Mouse (Mus musculus): ENCODE results near the gene Gm10392.
A peak's percentile ranks its signal among the peaks of the same experiment; 100 is the strongest.

Gm10392 gene

GRCm38 (mm10) chr11:77508068-77509021 is 10.7 kb downstream of the Gm10392 start:
- peak; percentile 86 to 87 for DNase-seq (ENCODE audit: low read depth in 2 of 2, low spot score in 2 of 2)

GRCm38 (mm10) chr11:77507426-77507825 is 11.6 kb downstream of the Gm10392 start:
- no peak for DNase-seq (ENCODE audit: low read depth in 2 of 2, low spot score in 2 of 2)

GRCm38 (mm10) chr11:77506941-77507340 is 12.1 kb downstream of the Gm10392 start:
- DNase-seq (ENCODE audit: low read depth in 2 of 2, low spot score in 2 of 2): no peak

- no peak for DNase-seq (ENCODE audit: low read depth in 2 of 2, low spot score in 2 of 2)
These were observed 12.7 kb downstream of the Gm10392 start for GRCm38 (mm10) chr11:77506273-77506672.

GRCm38 (mm10) chr11:77505291-77505980 is 13.6 kb downstream of the Gm10392 start:
- DNase-seq (ENCODE audit: low read depth in 2 of 2, low spot score in 2 of 2): no peak

DNA sequence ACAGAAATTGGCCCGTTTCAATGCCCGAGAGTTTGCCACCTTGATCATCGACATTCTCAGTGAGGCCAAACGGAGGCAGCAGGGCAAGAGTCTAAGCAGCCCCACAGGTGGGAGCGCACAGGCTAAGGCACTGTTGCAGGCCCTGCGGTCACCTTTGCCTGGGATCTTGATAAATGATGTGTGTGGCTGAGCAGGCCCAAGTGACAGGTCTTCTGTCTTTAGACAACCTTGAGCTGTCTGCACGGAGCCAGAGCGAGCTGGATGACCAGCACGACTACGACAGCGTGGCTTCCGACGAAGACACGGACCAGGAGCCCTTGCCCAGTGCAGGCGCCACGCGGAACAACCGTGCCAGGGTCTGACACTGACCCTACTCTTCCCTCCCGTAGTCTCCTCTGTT is 14.6 kb downstream of the Gm10392 start:
- DNase-seq (ENCODE audit: low read depth in 2 of 2, low spot score in 2 of 2): no peak

GRCm38 (mm10) chr11:77503511-77503910 is 15.5 kb downstream of the Gm10392 start:
- DNase-seq (ENCODE audit: low read depth in 2 of 2, low spot score in 2 of 2): no peak

DNA sequence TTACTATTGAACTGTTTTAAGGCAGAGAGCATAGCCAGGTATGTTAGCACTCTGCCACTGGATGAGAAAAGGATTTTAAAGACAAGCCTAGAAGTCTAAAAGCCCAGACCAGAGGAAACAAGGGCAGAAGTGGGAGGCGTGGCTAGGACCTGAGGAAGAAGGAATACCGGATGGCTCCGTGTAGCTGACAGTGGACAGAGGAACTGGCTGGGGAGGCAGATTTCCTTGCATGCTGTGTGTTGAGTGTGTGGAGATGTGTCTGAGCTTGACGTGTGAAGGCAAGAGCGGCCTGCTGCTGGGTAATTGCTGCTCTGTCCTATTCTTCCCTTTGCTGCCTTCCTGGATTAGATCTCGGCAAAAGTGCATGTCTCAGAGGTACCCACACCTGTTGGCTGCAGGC is 16.5 kb downstream of the Gm10392 start:
- no peak for DNase-seq (ENCODE audit: low read depth in 2 of 2, low spot score in 2 of 2)

GRCm38 (mm10) chr11:77501971-77502370 is 17.0 kb downstream of the Gm10392 start:
- no peak for DNase-seq (ENCODE audit: low read depth in 2 of 2, low spot score in 2 of 2)

DNA sequence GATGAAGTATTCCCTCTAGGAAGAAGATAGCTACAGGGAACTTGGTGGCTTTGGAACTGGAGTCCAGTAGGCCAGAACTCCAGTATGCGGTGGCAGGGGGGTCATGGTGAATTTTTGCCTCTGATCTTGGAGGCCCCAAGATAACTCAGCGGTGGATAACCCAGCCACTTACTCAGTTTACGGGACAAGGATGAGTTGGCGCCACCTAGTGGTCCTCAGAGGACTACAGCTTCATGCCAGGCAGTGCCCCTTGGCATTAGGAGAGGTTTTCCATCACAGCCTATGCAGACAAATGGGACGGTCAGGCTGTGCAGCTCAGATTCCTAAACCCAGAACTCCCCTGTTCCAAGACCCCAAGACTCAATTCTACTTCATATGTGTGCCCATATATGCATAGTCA is 17.6 kb downstream of the Gm10392 start:
- DNase-seq (ENCODE audit: low read depth in 2 of 2, low spot score in 2 of 2): peak; percentile 66 to 74

- DNase-seq (ENCODE audit: low read depth in 2 of 2, low spot score in 2 of 2): no peak
These were observed 18.4 kb downstream of the Gm10392 start for GRCm38 (mm10) chr11:77500361-77501325.

- DNase-seq (ENCODE audit: low read depth in 2 of 2, low spot score in 2 of 2): no peak
These were observed 19.6 kb downstream of the Gm10392 start for GRCm38 (mm10) chr11:77499354-77499753.

DNA sequence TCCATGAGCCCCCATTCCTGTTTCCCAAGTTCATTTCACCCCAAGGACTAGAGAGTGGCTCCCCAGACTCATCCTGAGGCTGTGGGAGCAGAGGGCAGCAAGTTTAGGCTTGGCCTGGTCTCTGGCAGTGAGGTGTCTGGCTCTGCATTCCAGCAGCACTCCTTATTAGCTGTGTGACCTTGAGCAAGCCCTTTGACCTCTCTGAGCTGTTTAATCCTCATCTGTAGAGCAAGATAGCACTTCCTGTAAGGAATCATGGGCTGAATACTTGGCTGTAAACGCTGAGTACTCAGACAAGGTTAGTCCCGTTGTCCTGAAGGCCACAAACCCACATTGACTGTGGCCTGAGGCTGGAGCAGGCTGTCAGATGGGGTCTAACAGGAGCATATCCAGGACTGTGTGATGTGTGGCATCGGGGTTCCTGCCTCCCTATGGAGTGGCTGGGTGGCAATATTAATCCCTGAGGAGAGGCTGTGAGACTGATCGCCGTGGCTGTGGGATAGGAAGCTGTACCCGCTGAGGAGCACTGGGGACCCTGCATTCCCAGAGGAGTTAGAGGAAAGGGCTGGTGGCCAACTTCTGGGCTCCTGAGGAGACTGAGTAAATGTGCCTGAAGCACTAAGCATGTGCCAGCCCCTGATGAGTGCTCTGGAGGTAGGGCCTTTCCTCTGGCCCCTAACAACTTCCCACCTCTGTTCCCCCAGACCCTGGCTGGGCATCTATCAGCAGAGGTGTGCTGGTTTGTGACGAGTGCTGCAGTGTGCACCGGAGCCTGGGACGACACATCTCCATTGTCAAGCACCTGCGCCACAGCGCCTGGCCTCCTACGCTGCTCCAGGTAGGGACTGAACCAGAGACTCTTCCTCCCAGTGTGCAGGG is 20.5 kb downstream of the Gm10392 start:
- no peak for DNase-seq (ENCODE audit: low read depth in 2 of 2, low spot score in 2 of 2)

DNA sequence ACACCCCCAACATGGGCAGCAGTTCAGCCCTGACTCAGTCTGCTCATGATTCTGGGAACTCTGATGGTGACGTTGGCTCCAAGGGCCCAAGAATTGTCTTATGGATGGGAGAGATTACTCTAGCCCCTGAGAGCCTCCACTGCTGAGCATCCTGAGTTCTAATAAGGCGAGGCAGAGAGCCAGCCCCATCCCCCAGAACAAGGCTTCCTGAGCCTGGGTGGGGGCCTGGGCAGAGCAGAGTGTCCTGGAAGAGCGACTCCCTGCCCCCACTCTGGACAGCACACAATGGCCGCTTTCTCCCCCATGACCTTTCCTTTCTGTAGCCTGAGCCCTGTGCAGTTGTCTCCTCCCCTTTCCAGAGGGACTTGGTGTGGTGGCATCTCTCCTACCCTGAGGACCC is 21.1 kb downstream of the Gm10392 start:
- DNase-seq (ENCODE audit: low read depth in 2 of 2, low spot score in 2 of 2): no peak

GRCm38 (mm10) chr11:77497341-77497756 is 21.6 kb downstream of the Gm10392 start:
- peak; percentile 41 to 60 for DNase-seq (ENCODE audit: low read depth in 2 of 2, low spot score in 2 of 2)

DNA sequence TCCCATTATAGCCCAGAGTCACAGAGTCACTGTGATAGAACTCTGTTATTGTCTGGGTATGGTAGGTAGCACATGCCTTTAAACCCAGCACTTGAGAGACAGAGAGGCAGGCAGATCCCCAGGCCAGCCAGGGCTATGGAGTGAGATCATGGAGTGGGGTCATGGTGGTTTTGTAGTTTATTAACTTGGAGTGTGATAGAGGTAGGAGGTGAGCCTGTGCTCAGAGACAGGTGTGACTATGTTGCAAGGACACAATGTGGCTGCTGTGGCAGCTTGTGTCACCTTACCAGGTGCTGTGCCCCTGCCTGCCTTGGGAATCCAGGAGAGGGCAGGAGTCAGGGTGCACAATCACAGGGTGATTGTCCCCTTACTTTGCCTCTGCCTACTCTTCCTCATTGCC is 23.5 kb downstream of the Gm10392 start:
- DNase-seq (ENCODE audit: low read depth in 2 of 2, low spot score in 2 of 2): no peak

DNA sequence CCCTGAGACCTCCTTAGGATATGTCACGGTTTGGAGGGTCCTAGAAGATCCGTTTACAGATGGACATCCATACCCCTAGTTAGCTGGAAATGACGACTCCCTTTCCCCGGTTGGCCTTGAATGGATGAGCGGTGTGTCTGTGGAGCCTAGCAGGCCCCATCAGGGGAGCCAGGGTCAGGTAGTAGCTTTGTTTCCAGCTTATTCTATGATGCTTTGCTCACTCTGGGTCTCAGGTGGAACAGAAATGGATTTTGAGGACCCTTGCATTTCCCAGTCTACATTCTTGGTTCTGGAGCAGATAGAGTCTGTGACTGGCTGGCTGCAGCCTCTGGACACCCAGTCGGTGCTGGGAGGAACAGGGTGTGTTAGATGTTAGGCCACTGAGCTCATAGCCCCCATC is 24.2 kb downstream of the Gm10392 start:
- no peak for DNase-seq (ENCODE audit: low read depth in 2 of 2, low spot score in 2 of 2)

- DNase-seq (ENCODE audit: low read depth in 2 of 2, low spot score in 2 of 2): no peak
These were observed 24.7 kb downstream of the Gm10392 start for GRCm38 (mm10) chr11:77494344-77494676.

GRCm38 (mm10) chr11:77493512-77494343 is 25.3 kb downstream of the Gm10392 start, which contains the start of gene Git1:
TSS of gene Git1 (plus strand) at chr11:77493562.
- DNase-seq (ENCODE audit: low read depth in 2 of 2, low spot score in 2 of 2): no peak
